Mouse (Mus musculus) kidney, postnatal 0 days (tissue): ENCODE data around the gene Slc22a14. TPM values are rescaled to one million over a fixed set of nuclear protein-coding genes. Genes with fewer than 3 reads are reported as not detected.

Experiments
- ATAC-seq: fragments of 200-750 bp; cut with Nextera tagmentation; replicated peaks from 2 replicates; pipeline ENCODE4 v1.8.0; 2017; ENCODE audit warnings: low read depth, moderate number of reproducible peaks, moderate TSS enrichment, moderate library complexity; ENCODE audit not compliant: low FRiP score
- DNase-seq: peaks from one replicate; pipeline ENCODE4 v3.0.0-alpha.2; 2016; ENCODE audit warnings: low spot score
- H3K27ac ChIP-seq: fragments of 300-500 bp; sonication (generic); 2 replicates; pipeline ENCODE4 v1.5.1; 2014; ENCODE audit warnings: mild to moderate bottlenecking
- H3K27me3 ChIP-seq: fragments of 300-500 bp; sonication (generic); 2 replicates; pipeline ENCODE4 v1.6.1; 2014; ENCODE audit warnings: low read length, mixed read lengths; ENCODE audit not compliant: insufficient read depth
- H3K36me3 ChIP-seq: fragments of 300-500 bp; sonication (generic); 2 replicates; pipeline ENCODE4 v1.6.1; 2014; ENCODE audit warnings: low read length, mixed read lengths; ENCODE audit not compliant: insufficient read depth
- H3K4me1 ChIP-seq: fragments of 300-500 bp; sonication (generic); replicated peaks from 2 replicates; pipeline ENCODE4 v1.6.1; 2014; ENCODE audit warnings: antibody characterized with exemption, low read length, mixed read lengths; ENCODE audit not compliant: insufficient read depth
- H3K4me2 ChIP-seq: fragments of 300-500 bp; sonication (generic); 2 replicates; pipeline ENCODE4 v1.6.1; 2014; ENCODE audit warnings: mild to moderate bottlenecking, low read length, moderate library complexity, mixed read lengths
- H3K4me3 ChIP-seq: fragments of 300-500 bp; sonication (generic); replicated peaks from 2 replicates; pipeline ENCODE4 v1.5.1; 2014; ENCODE audit warnings: low read depth, low read length
- H3K9ac ChIP-seq: fragments of 300-500 bp; sonication (generic); 2 replicates; pipeline ENCODE4 v1.6.1; 2014; ENCODE audit warnings: low read depth, low read length
- H3K9me3 ChIP-seq: fragments of 300-500 bp; sonication (generic); replicated peaks from 2 replicates; pipeline ENCODE4 v1.6.1; 2016; ENCODE audit warnings: low read length, inconsistent platforms, mixed read lengths
- CTCF ChIP-seq: IDR thresholded peaks from 2 replicates; pipeline ENCODE4 v1.5.1; 2016; ENCODE audit warnings: antibody characterized with exemption, low read depth, mild to moderate bottlenecking, moderate library complexity
- WGBS: fragments of 180-500 bp; shearing (Covaris S2); extraction: QIAGEN DNeasy Blood & Tissue Kit; methylation state at CpG from one replicate; pipeline ENCODE4 v1.1.7; 2014; 5-methylcytosine and 5-hydroxymethylcytosine counted together
- polyA plus RNA-seq: library from polyadenylated mRNA; unstranded; fragments of >200 nt; fragmentation: Nextera tagmentation; extraction: Ambion mirVana; gene quantifications from 2 replicates; pipeline ENCODE4 v1.2.1, GENCODE M21; 2015

Slc22a14 gene
- polyA plus RNA-seq = 0.34 and 0.38 TPM in 2 replicates

DNA sequence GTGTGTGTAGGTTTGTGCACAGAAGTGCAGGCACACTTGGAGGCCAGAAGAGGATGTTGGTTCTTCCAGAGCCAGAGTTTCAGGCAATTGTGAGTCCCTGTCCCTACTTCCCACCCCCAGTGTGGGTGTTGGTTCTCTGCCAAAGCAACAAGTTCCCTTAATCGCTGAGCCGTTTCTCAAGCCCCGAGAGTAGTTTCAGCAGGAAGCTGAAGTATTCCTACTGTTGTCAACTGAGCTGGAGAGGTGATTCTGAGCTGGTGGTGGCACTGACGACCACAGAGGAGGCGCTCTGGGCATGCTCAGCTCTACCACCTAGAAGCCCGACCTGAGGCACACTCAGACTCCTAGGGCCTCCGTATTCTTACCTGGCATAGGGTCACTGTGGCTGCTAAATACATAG lies at the start of gene Slc22a14:
Gene Slc22a14 (minus strand): TSS at position 270 of the 400 bp plus-strand sequence.
- Histone ChIP-seq H3K9ac (no peak within 1 kb of the TSS), H3K27ac (no peak within 1 kb of the TSS), H3K4me1 (no peaks in the 10 kb centered on the region), H3K9me3 (no peaks in the 10 kb centered on the region), H3K4me2 (no peak within 1 kb of the TSS), H3K4me3 (no peak within 1 kb of the TSS), H3K36me3 (0 out of 2 replicates have a peak, but pooled peaks cover 10% of the 10 kb centered on the region), H3K27me3 (no peaks in the 10 kb centered on the region)
- DNase-seq (no peak), ATAC-seq (no peak)
- TF ChIP-seq CTCF = no peak
- WGBS = 36% methylated on average over 7 of the region's 7 CpGs

DNA sequence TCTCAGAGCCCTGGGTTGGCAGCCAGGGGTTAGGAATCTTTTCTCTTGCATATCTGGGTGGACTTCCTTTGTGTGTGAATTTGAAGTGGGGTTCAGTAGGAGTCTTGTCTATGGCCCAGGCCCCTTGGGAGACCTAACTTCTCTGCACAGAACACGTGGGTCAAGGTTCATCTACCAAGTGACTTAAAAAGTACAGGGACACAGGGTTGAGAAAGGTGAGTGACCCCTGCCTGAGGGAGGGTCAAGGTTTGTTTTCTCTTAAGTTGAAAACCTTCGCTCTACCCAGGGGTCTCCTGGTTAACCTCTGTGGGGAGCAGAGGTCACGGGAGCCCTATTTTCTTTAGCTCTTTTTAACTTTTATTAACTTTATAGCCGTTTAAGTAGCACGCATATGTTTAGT lies 44.5 kb upstream of the Slc22a14 start:
- TF ChIP-seq CTCF = no peak
- DNase-seq (no peak), ATAC-seq (no peak)
- H3K36me3 ChIP-seq = 0 out of 2 replicates have a peak, but pooled peaks cover 6% of the 10 kb centered on the region
- H3K4me2 ChIP-seq = peak overlapping the region; percentile 16; the same call in 1 of the 2 replicates
- 29% methylated on average over 5 of the region's 5 CpGs for WGBS
- H3K27ac ChIP-seq = peak overlapping the region; percentile 72
- H3K4me3 ChIP-seq = no peak overlapping the region
- peaks cover 29% of the 10 kb centered on the region for H3K4me1 ChIP-seq
- H3K27me3 ChIP-seq = no peaks in the 10 kb centered on the region
- no peak overlapping the region for H3K9ac ChIP-seq
- H3K9me3 ChIP-seq = peaks cover 12% of the 10 kb centered on the region; the same call in 1 of the 2 replicates

DNA sequence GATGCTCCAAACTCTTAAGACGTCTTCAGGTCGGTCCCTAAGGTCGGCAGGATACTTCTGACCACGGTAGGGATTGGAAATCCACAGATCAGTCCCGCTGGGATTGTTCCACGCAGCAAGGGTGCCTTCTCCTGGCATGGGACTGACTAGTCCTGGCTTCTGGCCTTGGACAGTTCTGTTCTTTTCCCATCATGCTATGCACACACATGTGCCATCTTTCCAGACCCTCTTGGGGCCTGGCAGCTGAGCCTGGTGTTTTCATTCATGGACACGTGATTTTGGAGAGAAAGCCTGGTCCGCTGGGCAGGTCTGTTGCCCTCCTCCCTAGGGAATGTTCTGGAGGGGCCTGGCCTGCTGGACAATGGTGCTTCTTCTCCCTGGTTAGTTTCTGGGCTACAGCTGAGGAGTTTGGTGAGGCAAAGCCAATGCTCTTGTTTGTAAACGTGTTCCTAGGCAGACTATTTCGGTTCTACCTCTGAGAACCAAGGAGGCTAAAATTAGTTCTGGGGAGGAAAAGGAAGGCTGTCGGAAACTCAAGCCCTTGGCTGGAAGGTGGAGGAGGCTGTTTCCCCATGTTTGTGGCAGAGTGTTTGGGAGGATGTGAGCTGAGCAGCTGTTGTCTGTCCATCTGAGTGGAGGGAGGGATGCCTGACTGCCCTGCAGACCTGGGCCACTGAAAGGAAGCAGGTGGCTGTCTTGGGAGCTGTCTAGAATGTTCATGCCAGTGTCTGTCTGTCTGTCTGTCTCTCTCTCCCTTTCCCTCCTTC lies 43.7 kb upstream of the Slc22a14 start:
- peak overlapping the region; percentile 72 for H3K27ac ChIP-seq
- H3K27me3 ChIP-seq = no peaks in the 10 kb centered on the region
- peaks cover 29% of the 10 kb centered on the region for H3K4me1 ChIP-seq
- peaks cover 12% of the 10 kb centered on the region; the same call in 1 of the 2 replicates for H3K9me3 ChIP-seq
- peak overlapping the region; percentile 16; the same call in 1 of the 2 replicates for H3K4me2 ChIP-seq
- DNase-seq (peak; percentile 62), ATAC-seq (0 out of 2 replicates have a peak, but pooled peaks have one; percentile 38)
- 0 out of 2 replicates have a peak, but pooled peaks cover 6% of the 10 kb centered on the region for H3K36me3 ChIP-seq
- no peak overlapping the region; the same call in 1 of the 2 replicates for H3K9ac ChIP-seq
- no peak overlapping the region for H3K4me3 ChIP-seq
- WGBS = 46% methylated on average over 11 of the region's 11 CpGs
- no peak for TF ChIP-seq CTCF

DNA sequence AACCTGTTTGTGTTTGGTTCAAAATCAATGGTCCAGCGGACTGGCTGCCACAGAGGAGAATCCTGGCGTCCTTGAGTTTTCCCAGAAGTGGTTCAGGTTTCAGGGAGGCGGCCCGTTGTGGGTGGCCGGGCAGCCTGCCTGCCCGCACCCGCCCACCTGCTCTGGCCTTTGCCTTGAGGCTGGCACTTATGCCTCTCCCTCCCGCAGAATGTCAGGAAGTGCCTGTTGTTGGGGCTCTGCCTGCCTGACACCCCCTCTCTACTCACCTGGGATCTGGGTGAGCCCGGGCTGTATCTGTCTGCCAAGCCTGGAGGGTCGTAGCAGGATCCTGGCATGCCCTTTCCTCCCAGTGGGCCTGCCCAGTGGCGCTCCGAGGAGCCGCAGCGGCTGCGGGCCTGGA lies 42.5 kb upstream of the Slc22a14 start:
- no peak for TF ChIP-seq CTCF
- Histone ChIP-seq H3K4me3 (no peak overlapping the region), H3K9ac (no peak overlapping the region), H3K9me3 (peaks cover 7% of the 10 kb centered on the region; the same call in 1 of the 2 replicates), H3K36me3 (0 out of 2 replicates have a peak, but pooled peaks cover 6% of the 10 kb centered on the region), H3K4me1 (peaks cover 29% of the 10 kb centered on the region), H3K27ac (peak overlapping the region; percentile 72), H3K4me2 (peak overlapping the region; percentile 39), H3K27me3 (no peaks in the 10 kb centered on the region)
- DNase-seq (peak; percentile 86), ATAC-seq (peak; percentile 50)
- 40% methylated on average over 15 of the region's 15 CpGs for WGBS

DNA sequence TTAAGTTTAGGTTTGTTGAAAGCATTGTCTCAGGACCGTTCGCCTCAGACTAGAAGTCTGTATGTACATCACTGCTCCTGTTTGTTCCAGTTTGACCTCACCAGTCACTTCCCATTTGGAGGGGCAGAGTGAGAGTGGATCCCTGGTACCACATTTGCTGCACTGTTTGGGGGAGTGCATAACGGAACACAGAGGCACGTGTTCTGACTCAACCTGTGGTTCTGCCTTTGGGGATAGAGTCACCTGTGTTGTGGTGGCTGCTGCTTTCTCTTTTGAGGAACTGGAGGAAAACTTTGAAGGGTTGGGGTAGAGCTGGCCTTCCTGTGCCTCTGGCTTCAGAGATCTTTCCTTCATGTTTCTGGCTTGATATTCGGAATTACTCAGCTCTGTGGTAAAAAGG lies 38.7 kb upstream of the Slc22a14 start:
- Histone ChIP-seq H3K9me3 (no peaks in the 10 kb centered on the region), H3K4me1 (peaks cover 20% of the 10 kb centered on the region), H3K36me3 (no peaks in the 10 kb centered on the region), H3K4me3 (peak overlapping the region; percentile 91; the same call in 1 of the 2 replicates), H3K27ac (no peak overlapping the region), H3K4me2 (peak overlapping the region; percentile 98), H3K9ac (0 out of 2 replicates have a peak overlapping the region, but pooled peaks have one; percentile 100), H3K27me3 (no peaks in the 10 kb centered on the region)
- 54% methylated on average over 5 of the region's 5 CpGs for WGBS
- ATAC-seq (no peak), DNase-seq (no peak)
- TF ChIP-seq CTCF = no peak

DNA sequence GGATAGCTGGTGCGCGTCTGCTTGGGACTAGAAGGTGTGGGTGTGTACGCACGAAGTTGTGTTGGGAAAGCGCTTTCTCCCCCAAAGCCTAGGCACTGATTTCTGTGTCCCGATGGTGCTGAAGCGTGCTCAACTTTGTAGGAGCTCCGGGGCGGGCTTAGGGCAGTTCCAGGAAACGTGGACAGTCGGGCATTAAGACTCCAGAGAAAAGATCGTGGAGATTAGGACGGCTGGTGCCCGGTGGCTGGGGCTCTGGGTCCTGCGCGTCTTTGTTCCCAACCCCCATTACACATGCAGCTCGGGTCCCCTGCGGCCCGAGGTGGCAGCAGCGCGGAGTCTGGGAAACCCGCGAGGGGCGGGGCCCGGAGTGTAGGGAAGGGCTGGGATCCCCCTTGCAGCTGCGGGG lies 37.9 kb upstream of the Slc22a14 start:
- peak overlapping the region; percentile 91 for H3K4me3 ChIP-seq
- WGBS = under 1% methylated on average over 26 of the region's 26 CpGs
- 0 out of 2 replicates have a peak, but pooled peaks have one; percentile 4 for TF ChIP-seq CTCF
- H3K4me2 ChIP-seq = peak overlapping the region; percentile 98
- H3K4me1 ChIP-seq = peaks cover 17% of the 10 kb centered on the region
- no peak for ATAC-seq
- H3K36me3 ChIP-seq = no peaks in the 10 kb centered on the region
- no peaks in the 10 kb centered on the region for H3K9me3 ChIP-seq
- DNase-seq = peak; percentile 74
- H3K27ac ChIP-seq = peak overlapping the region; percentile 99
- H3K27me3 ChIP-seq = no peaks in the 10 kb centered on the region
- peak overlapping the region; percentile 100 for H3K9ac ChIP-seq
